Mouse (Mus musculus) cortical plate, adult 2 months (tissue): ENCODE data around the gene Fbxw9.

Experiments
- CTCF ChIP-seq: fragments of 200-500 bp; IDR thresholded peaks from 2 replicates; pipeline ENCODE4 v1.5.1; 2011; ENCODE audit warnings: mild to moderate bottlenecking, control low read depth, low read length; ENCODE audit not compliant: insufficient read depth; ENCODE audit errors: extremely low read depth
- POLR2A ChIP-seq: fragments of 200-500 bp; IDR thresholded peaks from 2 replicates; pipeline ENCODE4 v1.6.1; 2011; ENCODE audit warnings: mild to moderate bottlenecking, low read length, control low read depth; ENCODE audit not compliant: insufficient read depth; ENCODE audit errors: extremely low read depth

- TF ChIP-seq CTCF: no peak
- peak; percentile 41; the same call in 1 of the 2 replicates for TF ChIP-seq POLR2A
These were observed 25.1 kb upstream of the Fbxw9 start for GRCm38 (mm10) chr8:85034764-85035163.
